Mouse (Mus musculus): ENCODE measurements around the gene Babam2. TPM values are rescaled to one million over a fixed set of nuclear protein-coding genes. Genes with fewer than 3 reads are reported as not detected.
A peak's percentile ranks its signal among the peaks of the same experiment; 100 is the strongest.

Babam2 gene
- polyA plus RNA-seq, 1 experiment, result 18.4 TPM

- Histone ChIP-seq H3K4me1 (ENCODE audit: control insufficient read depth, insufficient read depth, insufficient read length, low read length) (peaks cover 6% of the 10 kb centered on the region; the same call in 1 of the 2 replicates), H3K4me3 (ENCODE audit: low read depth, low read length) (no peak overlapping the region), H3K27ac (ENCODE audit: insufficient read depth, low read depth, low read length) (no peak overlapping the region), H3K36me3 (ENCODE audit: control insufficient read depth, insufficient read depth, low read length) (no peaks in the 10 kb centered on the region), H3K27me3 (ENCODE audit: control insufficient read depth, insufficient read depth, low read length) (no peaks in the 10 kb centered on the region)
- no peak for TF ChIP-seq CTCF (IDR thresholded peaks at IDR 0.05; ENCODE audit: extremely low read depth, insufficient read length, insufficient replicate concordance, low read depth, low read length)
- WGBS, result 78% methylated on average over 2 of the region's 2 CpGs
Measured at GRCm38 (mm10) chr5:32085566-32085965, 388.1 kb downstream of the Babam2 start.

GRCm38 (mm10) chr5:32085971-32086370 is 388.5 kb downstream of the Babam2 start:
- H3K27me3 ChIP-seq (ENCODE audit: control insufficient read depth, insufficient read depth, low read length), result no peaks in the 10 kb centered on the region
- WGBS, result 80% methylated on average over 2 of the region's 2 CpGs

GRCm38 (mm10) chr5:32086526-32087090 is 389.1 kb downstream of the Babam2 start:
- Histone ChIP-seq H3K27me3 (ENCODE audit: control insufficient read depth, insufficient read depth, low read length) (no peaks in the 10 kb centered on the region), H3K36me3 (ENCODE audit: control insufficient read depth, insufficient read depth, low read length) (no peaks in the 10 kb centered on the region), H3K4me1 (ENCODE audit: control insufficient read depth, insufficient read depth, insufficient read length, low read length) (peaks cover 6% of the 10 kb centered on the region; the same call in 1 of the 2 replicates), H3K4me3 (ENCODE audit: low read depth, low read length) (no peak overlapping the region), H3K27ac (ENCODE audit: insufficient read depth, low read depth, low read length) (no peak overlapping the region)
- WGBS, result 66% methylated on average over 6 of the region's 6 CpGs
- TF ChIP-seq CTCF (IDR thresholded peaks at IDR 0.05; ENCODE audit: extremely low read depth, insufficient read length, insufficient replicate concordance, low read depth, low read length) (no peak), POLR2A (IDR thresholded peaks at IDR 0.05; ENCODE audit: low read depth, low read length) (no peak)

More at GRCm38 (mm10) chr5:32085971-32086370, 388.5 kb downstream of the Babam2 start:
- TF ChIP-seq POLR2A (IDR thresholded peaks at IDR 0.05; ENCODE audit: low read depth, low read length) (no peak), CTCF (IDR thresholded peaks at IDR 0.05; ENCODE audit: extremely low read depth, insufficient read length, insufficient replicate concordance, low read depth, low read length) (no peak)
- Histone ChIP-seq H3K36me3 (ENCODE audit: control insufficient read depth, insufficient read depth, low read length) (no peaks in the 10 kb centered on the region), H3K4me3 (ENCODE audit: low read depth, low read length) (no peak overlapping the region), H3K4me1 (ENCODE audit: control insufficient read depth, insufficient read depth, insufficient read length, low read length) (peaks cover 6% of the 10 kb centered on the region; the same call in 1 of the 2 replicates), H3K27ac (ENCODE audit: insufficient read depth, low read depth, low read length) (no peak overlapping the region)

- Histone ChIP-seq H3K27me3 (ENCODE audit: control insufficient read depth, insufficient read depth, low read length) (no peaks in the 10 kb centered on the region), H3K4me1 (ENCODE audit: control insufficient read depth, insufficient read depth, insufficient read length, low read length) (peaks cover 9% of the 10 kb centered on the region; the same call in 1 of the 2 replicates), H3K4me3 (ENCODE audit: low read depth, low read length) (no peak overlapping the region), H3K27ac (ENCODE audit: insufficient read depth, low read depth, low read length) (no peak overlapping the region), H3K36me3 (ENCODE audit: control insufficient read depth, insufficient read depth, low read length) (no peaks in the 10 kb centered on the region)
- 51% methylated on average over 5 of the region's 5 CpGs for WGBS
- no peak for TF ChIP-seq CTCF (IDR thresholded peaks at IDR 0.05; ENCODE audit: extremely low read depth, insufficient read length, insufficient replicate concordance, low read depth, low read length)
- TF ChIP-seq POLR2A (IDR thresholded peaks at IDR 0.05; ENCODE audit: low read depth, low read length), result no peak
Measured at GRCm38 (mm10) chr5:32089481-32089880, 392.0 kb downstream of the Babam2 start.

GRCm38 (mm10) chr5:32092281-32092680 is 394.8 kb downstream of the Babam2 start:
- Histone ChIP-seq H3K4me3 (ENCODE audit: low read depth, low read length) (no peak overlapping the region), H3K4me1 (ENCODE audit: control insufficient read depth, insufficient read depth, insufficient read length, low read length) (peaks cover 3% of the 10 kb centered on the region; the same call in 1 of the 2 replicates), H3K27ac (ENCODE audit: insufficient read depth, low read depth, low read length) (no peak overlapping the region), H3K36me3 (ENCODE audit: control insufficient read depth, insufficient read depth, low read length) (no peaks in the 10 kb centered on the region), H3K27me3 (ENCODE audit: control insufficient read depth, insufficient read depth, low read length) (no peaks in the 10 kb centered on the region)
- TF ChIP-seq POLR2A (IDR thresholded peaks at IDR 0.05; ENCODE audit: low read depth, low read length) (no peak), CTCF (IDR thresholded peaks at IDR 0.05; ENCODE audit: extremely low read depth, insufficient read length, insufficient replicate concordance, low read depth, low read length) (no peak)

GRCm38 (mm10) chr5:32098691-32099090 is 401.2 kb downstream of the Babam2 start:
- no peaks in the 10 kb centered on the region for H3K27me3 ChIP-seq (ENCODE audit: control insufficient read depth, insufficient read depth, low read length)

GRCm38 (mm10) chr5:32102484-32102883 is 405.0 kb downstream of the Babam2 start:
- H3K36me3 ChIP-seq (ENCODE audit: control insufficient read depth, insufficient read depth, low read length), result no peaks in the 10 kb centered on the region
- H3K27ac ChIP-seq (ENCODE audit: insufficient read depth, low read depth, low read length), result peak overlapping the region; percentile 34; the same call in 1 of the 2 replicates
- WGBS, result 37% methylated on average over 5 of the region's 5 CpGs
- no peak overlapping the region for H3K4me3 ChIP-seq (ENCODE audit: low read depth, low read length)
- peaks cover 8% of the 10 kb centered on the region; the same call in 1 of the 2 replicates for H3K4me1 ChIP-seq (ENCODE audit: control insufficient read depth, insufficient read depth, insufficient read length, low read length)
- H3K27me3 ChIP-seq (ENCODE audit: control insufficient read depth, insufficient read depth, low read length), result no peaks in the 10 kb centered on the region
- TF ChIP-seq CTCF (IDR thresholded peaks at IDR 0.05; ENCODE audit: extremely low read depth, insufficient read length, insufficient replicate concordance, low read depth, low read length) (no peak), POLR2A (IDR thresholded peaks at IDR 0.05; ENCODE audit: low read depth, low read length) (no peak)

More at GRCm38 (mm10) chr5:32098691-32099090, 401.2 kb downstream of the Babam2 start:
- Histone ChIP-seq H3K4me3 (ENCODE audit: low read depth, low read length) (no peak overlapping the region), H3K27ac (ENCODE audit: insufficient read depth, low read depth, low read length) (no peak overlapping the region), H3K36me3 (ENCODE audit: control insufficient read depth, insufficient read depth, low read length) (no peaks in the 10 kb centered on the region), H3K4me1 (ENCODE audit: control insufficient read depth, insufficient read depth, insufficient read length, low read length) (peaks cover under 1% of the 10 kb centered on the region; the same call in 1 of the 2 replicates)
- TF ChIP-seq POLR2A (IDR thresholded peaks at IDR 0.05; ENCODE audit: low read depth, low read length), result no peak
- TF ChIP-seq CTCF (IDR thresholded peaks at IDR 0.05; ENCODE audit: extremely low read depth, insufficient read length, insufficient replicate concordance, low read depth, low read length), result no peak
- WGBS, result 88% methylated on average over 3 of the region's 3 CpGs

Data from small intestine, adult 2 months (tissue).